Mouse (Mus musculus): ENCODE data around the gene Eri2.
"Not testable (repeated sequence)": the region's sequence is repeated elsewhere in the genome, so short reads cannot be mapped to it uniquely, and the experiment has no call there.

Eri2 gene

DNA sequence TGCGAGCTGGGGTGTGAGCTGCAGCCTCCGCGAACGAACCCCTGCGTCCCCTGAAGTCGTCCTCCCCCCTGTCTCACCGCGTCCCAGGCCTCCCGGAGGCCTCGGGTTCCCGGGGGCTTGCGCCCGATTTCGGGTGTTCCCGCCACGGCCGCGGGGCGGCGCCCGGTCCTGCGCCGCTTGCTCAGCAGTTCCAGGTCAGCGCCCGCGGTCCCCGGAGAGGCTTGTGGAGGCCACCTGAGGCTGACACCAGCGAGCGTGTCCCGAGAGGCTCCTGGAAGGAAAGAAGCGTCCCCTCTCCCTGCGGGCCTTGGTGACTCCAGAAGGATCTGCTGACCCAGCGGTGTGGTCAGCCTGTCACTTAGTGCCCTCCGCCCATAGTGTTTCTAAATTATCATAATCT is 49.5 kb downstream of the Eri2 start:
- peak; percentile 35 for DNase-seq (ENCODE audit: low read depth, low spot score)

DNA sequence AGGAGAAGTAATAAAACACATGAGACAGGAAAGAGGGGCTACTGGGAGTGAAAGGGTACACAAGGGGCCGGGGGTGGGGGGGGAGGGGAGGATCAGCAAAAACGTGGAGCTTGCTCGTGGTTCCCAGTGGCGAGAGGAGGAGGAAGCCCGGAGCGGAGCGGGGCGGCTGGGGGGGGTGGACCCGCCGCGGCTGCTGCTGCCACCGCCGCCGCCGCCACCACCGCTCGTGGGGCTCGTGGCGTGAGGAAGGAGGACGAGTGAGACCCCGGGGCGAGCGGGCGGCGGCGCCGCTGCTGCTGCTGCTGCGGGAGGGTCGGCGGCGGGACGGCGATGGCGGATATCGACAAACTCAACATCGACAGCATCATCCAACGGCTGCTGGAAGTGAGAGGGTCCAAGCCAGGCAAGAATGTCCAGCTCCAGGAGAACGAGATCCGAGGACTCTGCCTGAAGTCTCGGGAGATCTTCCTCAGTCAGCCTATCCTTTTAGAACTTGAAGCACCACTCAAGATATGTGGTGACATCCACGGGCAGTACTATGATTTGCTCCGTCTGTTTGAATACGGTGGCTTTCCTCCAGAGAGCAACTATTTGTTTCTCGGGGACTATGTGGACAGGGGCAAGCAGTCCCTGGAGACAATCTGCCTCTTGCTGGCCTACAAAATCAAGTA is 53.9 kb downstream of the Eri2 start:
- DNase-seq (ENCODE audit: low read depth, low spot score): not testable (repeated sequence)

DNA sequence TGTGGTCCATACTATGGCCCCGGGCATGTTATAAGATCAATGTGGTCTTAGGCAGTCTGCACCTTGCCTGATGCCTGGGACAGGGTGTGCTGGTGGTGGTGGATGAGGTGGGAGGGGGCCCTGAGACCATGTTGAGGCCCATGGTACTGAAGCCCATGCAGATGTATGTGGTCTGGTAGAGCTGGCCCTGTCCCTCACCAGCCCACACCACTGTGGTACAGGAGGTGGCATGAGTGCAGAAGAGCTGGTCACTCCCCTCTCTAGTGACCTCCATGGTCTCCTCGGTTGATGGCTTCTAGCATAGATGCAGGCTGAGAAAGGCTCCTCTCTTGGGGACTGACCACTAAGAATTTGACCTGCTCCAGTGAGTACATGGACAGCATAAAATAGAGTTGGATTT is 55.0 kb downstream of the Eri2 start:
- no peak for DNase-seq (ENCODE audit: low read depth, low spot score)

DNA sequence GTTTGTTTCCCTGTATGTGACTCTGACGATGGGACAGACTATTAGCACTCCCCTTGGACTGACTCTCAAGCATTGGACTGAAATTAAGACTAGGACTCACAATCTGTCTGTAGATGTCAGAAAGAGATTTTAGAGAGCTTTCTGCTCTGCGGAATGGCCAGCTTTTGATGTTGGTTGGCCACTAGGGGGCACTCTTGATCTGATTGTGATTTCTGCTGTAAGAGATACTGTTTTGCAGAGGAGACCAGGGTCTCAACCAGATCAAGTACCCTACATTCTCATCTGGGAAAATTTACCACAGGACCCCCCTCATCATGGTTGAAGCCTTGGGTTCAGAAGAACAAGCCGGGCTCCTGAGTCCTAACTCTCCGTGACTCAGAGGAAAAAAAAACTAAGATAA is 62.6 kb downstream of the Eri2 start:
- DNase-seq (ENCODE audit: low read depth, low spot score): peak; percentile 21

DNA sequence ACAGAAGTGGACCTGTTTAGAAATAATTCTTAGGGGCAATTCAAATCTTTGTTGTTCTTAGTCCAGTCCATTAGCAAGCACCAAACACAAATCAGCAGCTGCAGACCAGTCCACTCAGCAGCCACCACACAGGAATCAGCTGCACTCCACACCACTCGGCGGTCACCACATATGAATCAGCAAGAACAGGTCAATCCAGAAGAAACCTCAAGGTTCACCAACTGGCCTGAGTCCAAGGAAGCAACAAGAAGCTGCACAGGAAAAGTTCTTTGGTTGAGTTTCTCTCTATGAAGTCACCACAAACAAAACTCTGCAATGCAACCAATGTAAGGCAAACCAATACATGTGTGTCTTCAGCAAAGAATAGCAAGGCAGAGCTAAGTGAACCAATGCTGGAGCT is 66.2 kb downstream of the Eri2 start:
- no peak for DNase-seq (ENCODE audit: low read depth, low spot score)

DNA sequence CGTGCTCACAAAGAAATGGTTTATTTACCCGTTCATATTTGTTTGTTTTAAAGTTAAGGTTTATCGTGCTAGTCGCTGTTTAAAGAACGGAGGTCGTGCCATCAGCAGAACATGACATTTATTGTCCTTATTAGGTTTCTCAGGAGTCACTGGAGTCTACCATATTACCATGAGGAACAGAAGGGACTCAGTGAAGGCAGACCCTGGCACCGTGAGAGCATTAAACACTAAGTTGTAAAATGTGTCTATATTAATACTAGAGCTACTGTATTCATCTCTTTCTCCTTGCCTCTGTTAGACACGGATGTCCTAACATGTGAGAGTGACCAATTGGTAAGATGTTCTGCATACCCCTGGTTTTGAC is 72.9 kb downstream of the Eri2 start:
- DNase-seq (ENCODE audit: low read depth, low spot score): no peak

DNA sequence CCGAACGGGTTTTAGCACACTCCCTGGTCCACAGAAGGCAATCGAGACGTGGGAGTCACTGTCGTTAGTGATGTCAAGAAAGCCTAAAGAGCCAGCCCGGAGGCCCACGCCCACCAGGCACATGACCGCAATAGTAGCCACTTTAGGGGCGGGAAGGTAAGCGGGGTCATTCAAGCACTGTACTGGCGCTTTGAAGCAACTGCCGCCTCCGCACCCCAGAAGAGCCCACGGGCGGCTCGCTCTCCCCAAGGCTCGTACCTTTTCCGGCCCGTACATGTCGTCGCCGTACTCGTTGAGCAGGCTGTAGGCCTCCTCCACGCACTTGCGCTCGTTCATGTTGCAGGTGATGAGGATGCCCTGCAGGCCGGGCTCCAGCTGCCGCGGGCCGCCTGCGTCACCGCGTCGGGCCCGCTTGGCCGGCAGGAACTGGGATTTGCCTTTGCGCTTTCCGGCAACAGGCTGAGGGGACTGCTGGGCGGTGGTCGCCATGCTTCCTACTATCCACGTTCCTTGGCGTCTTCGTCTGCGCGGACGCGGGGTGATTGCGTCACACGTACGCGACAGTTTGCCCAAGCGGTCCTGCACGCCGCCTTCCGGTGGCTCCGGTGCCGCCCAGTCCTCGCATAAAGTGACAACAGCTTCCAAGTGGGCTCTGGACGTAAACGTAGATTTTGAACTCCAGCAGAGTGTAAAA is 73.5 kb downstream of the Eri2 start, which contains the start of gene Thumpd1:
Gene Thumpd1 (minus strand): TSS at position 546 of the 694 bp plus-strand sequence.
- peak; percentile 96 for DNase-seq (ENCODE audit: low read depth, low spot score)
